Mouse (Mus musculus) thymus, postnatal 14 days (tissue): ENCODE measurements around the gene Taar9.
A peak's percentile ranks its signal among the peaks of the same experiment; 100 is the strongest.
"Not testable (repeated sequence)": the region's sequence is repeated elsewhere in the genome, so short reads cannot be mapped to it uniquely, and the experiment has no call there.

Source experiments
- DNase-seq: peaks from one replicate; pipeline ENCODE4 v3.0.0; 2021

Gene Taar9

GRCm38 (mm10) chr10:24109434-24109833, at the start of gene Taar9:
TSS of gene Taar9 (minus strand) at chr10:24109534.
- not testable (repeated sequence) for DNase-seq

- DNase-seq: peak; percentile 84
These were observed 49.3 kb upstream of the Taar9 start for GRCm38 (mm10) chr10:24158470-24159254.

DNA sequence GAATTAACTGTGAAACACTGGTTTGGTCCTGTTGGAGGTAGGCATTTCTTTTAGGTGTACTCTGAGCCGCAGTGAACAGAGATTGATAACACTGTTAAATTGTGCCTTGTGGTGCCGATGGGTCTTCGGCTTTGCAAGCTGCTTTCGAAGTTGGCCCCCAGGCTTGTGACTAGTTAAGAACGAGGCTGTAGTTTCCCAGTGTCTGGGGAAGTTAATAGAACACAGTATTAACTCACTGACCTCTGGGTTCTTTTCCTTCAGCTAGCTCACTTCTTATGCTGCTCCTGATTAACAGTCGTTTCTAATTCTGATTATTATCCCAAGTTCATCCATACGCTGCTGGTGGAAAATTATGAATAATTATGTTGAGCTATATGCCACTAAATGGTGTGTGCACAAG, 40.8 kb upstream of the Taar9 start:
- DNase-seq: no peak

- peak; percentile 95 for DNase-seq
These were observed 39.9 kb upstream of the Taar9 start, which contains the start of gene Stx7 for GRCm38 (mm10) chr10:24149135-24149781. TSS of gene Stx7 (plus strand) at chr10:24149302.

- no peak for DNase-seq
These were observed 33.4 kb upstream of the Taar9 start for GRCm38 (mm10) chr10:24142735-24143134.

- DNase-seq: no peak
These were observed 29.4 kb upstream of the Taar9 start for GRCm38 (mm10) chr10:24138623-24139261.

DNA sequence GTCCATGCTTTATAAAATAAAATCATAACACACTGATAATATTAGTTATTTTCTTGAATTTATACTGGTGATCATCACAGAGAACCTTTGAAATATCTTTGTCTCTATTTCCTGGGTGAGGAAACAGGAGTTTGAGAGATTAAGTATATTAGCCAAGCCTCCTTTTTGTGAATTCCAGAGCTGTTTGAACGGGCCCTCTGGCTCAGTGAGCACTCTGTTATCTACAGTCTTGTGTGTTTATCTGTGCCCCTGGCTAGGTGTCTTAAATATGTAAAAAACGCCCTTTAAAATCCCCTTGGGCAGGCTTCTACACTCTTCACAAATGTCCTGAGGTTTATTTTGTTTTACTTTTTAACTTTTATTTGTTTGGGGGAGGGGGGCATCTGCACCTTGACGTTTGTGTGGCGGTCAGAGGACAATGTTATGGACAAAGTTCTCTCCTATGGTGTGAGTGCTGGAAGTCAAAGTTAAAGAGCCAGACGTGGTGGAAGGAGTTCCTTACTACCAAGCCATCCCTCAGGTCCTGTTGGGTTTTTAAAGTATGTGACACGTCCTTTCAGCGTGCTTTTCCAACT, 24.8 kb upstream of the Taar9 start:
- DNase-seq: no peak

DNA sequence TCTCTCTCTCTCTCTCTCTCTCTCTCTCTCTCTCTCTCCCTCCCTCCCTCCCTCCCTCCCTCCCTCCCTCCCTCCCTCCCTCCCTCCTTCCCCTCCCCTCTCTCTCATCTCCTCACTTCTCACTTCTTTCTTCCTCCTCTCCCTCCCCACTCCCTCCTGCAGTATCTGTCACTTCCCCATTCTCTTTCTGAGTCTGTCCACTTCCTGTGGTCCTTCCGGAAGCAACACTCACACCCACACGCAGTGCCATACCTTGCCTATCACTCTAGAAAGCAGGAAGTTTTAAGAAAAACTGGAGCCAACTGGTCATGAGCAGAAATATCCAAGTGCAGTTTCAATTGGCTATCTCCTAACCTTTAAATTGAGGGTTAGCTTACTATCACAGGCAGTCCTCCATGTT, 23.8 kb upstream of the Taar9 start:
- no peak for DNase-seq

DNA sequence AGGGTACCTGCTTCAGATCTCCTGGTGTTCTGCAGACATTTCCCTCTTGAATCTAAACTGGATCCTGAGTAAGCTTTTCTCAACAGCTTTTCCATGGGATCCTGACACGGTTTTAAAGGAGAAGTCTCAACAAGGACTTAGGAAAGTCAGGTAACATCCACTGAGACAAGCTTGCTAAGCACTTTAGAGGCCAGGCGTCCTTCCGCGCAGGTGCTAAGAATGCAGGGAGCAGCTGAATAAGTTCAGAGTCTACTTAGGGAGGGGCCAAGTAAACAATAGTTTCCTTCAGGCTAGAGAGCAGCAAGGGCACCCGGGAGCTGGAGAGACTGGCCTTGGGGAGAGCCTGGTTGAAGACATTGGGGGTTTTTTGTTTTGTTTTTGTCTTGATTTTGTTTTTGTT, 22.9 kb upstream of the Taar9 start:
- DNase-seq: no peak

- peak; percentile 71 for DNase-seq
These were observed 22.3 kb upstream of the Taar9 start for GRCm38 (mm10) chr10:24131451-24132262.

GRCm38 (mm10) chr10:24111116-24111778, 1.9 kb upstream of the Taar9 start:
- DNase-seq: peak; percentile 32

- DNase-seq: no peak
These were observed 1.1 kb downstream of the Taar9 start for GRCm38 (mm10) chr10:24108236-24108635.

DNA sequence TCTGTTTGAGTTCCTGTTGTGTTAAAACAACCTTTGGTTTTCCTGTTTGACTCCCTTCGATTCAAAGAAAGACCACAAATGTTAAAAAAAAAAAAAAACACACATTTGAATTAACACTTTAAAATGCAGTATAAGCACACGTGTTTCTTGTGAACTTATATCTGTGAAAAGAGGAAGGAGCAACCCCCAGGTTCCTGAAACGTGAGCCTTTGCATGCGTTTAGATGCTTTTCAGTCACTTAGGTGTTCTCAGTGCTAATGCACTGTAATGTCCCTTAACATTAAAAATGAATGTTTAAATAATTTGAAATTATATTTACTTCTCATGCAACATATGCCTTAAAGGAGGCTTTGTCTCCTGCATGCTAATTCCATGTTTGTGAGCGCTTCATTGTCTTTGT, 1.6 kb downstream of the Taar9 start:
- DNase-seq: no peak

DNA sequence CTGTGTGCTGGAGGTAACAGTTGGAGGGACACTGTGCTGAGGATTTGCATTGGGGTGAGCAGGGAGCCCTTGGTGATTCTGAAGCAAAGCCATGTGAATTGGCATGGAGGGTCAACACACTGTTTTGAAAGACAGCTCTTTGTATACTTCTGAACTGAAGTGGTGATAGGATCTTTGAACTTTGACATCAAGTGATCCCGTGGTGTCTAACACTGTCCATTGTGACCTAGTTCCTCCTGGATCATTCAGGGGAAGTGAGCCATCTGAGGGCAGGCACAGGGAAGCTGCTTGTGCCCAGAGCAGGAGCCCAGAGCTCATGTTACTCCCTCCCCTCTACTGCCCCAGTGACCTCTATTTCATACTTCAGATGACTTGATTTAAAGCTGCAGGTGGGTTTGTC, 6.0 kb downstream of the Taar9 start:
- DNase-seq: not testable (repeated sequence)

GRCm38 (mm10) chr10:24101812-24102211, 7.5 kb downstream of the Taar9 start, which contains the start of gene Taar8c:
TSS of gene Taar8c (minus strand) at chr10:24101912.
- not testable (repeated sequence) for DNase-seq

DNA sequence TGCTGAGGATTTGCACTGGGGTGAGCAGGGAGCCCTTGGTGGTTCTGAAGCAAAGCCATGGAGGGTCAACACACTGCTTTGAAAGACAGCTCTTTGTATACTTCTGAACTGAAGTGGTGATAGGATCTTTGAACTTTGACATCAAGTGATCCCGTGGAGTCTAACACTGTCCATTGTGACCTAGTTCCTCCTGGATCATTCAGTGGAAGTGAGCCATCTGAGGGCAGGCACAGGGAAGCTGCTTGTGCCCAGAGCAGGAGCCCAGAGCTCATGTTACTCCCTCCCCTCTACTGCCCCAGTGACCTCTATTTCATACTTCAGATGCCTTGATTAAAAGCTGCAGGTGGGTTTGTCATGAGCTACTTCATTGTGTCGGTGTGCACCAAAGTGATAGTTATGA, 12.3 kb downstream of the Taar9 start:
- DNase-seq: not testable (repeated sequence)

- no peak for DNase-seq
These were observed 17.1 kb downstream of the Taar9 start, which contains the start of gene Taar8b for GRCm38 (mm10) chr10:24092194-24092593. TSS of gene Taar8b (minus strand) at chr10:24092294.

GRCm38 (mm10) chr10:24087168-24087567, 22.2 kb downstream of the Taar9 start:
- DNase-seq: no peak

GRCm38 (mm10) chr10:24086555-24086954, 22.8 kb downstream of the Taar9 start:
- no peak for DNase-seq

GRCm38 (mm10) chr10:24085936-24086335, 23.4 kb downstream of the Taar9 start:
- no peak for DNase-seq

- DNase-seq: peak; percentile 23
These were observed 29.2 kb downstream of the Taar9 start for GRCm38 (mm10) chr10:24080166-24080565.

DNA sequence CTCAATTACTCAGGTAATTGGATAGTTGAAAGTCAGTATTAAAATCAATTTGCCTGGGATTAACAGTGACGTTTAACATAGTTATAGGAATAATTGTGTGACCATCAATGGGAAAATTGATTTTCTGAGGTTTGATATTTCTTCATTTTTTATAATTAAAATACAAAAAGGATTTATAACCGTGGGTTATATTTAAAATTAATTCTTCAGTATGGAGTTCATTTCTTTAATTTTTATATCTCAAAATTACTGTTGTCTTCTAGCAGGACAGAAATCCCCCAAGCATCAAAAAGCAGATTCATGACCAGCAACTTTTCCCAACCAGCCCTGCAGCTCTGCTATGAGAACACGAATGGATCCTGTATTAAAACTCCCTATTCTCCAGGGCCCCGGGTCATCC, 33.1 kb downstream of the Taar9 start, which contains the start of gene Taar8a:
TSS of gene Taar8a (plus strand) at position 301 of the 400 bp plus-strand sequence.
- not testable (repeated sequence) for DNase-seq
